Comparison of ENCODE assay signal across 8 mouse cellular contexts in genomic region chr2:132111266-132111665, GRCm38 (mm10). TPM values are rescaled to one million over a fixed set of nuclear protein-coding genes. Genes with fewer than 3 reads are reported as not detected.
DNase-seq lines count a peak whose midpoint lies in the region; ATAC-seq lines count a peak whose summit lies in the region.

No protein-coding gene starts in this region.

- H3K9me3 ChIP-seq in limb, embryonic 11.5 days (ENCODE audit: control insufficient read depth, low read length), result no peaks in the 10 kb centered on the region
- H3K9me3 ChIP-seq in midbrain, embryonic 14.5 days (ENCODE audit: control insufficient read depth, low read length), result no peaks in the 10 kb centered on the region
- no peaks in the 10 kb centered on the region for H3K9me3 ChIP-seq in stomach, embryonic 14.5 days (ENCODE audit: control insufficient read depth, low read depth, low read length)

- 54% methylated on average over 9 of the region's 9 CpGs for WGBS in limb, embryonic 11.5 days
- WGBS in midbrain, embryonic 14.5 days, result 59% methylated on average over 9 of the region's 9 CpGs
- WGBS in stomach, embryonic 14.5 days, result 50% methylated on average over 9 of the region's 9 CpGs

- ATAC-seq in limb, embryonic 11.5 days (ENCODE audit: insufficient number of reproducible peaks, low FRiP score, low TSS enrichment, low read depth), result no peak
- ATAC-seq in midbrain, embryonic 14.5 days (ENCODE audit: low FRiP score, low TSS enrichment), result no peak
- ATAC-seq in stomach, embryonic 14.5 days (ENCODE audit: insufficient number of reproducible peaks, insufficient read depth, low FRiP score, low read depth), result peak; percentile 48; the same call in 1 of the 2 replicates

- H3K4me1 ChIP-seq in limb, embryonic 11.5 days (ENCODE audit: control insufficient read depth, insufficient read depth, low read length), result peaks cover 9% of the 10 kb centered on the region
- H3K4me1 ChIP-seq in midbrain, embryonic 14.5 days (ENCODE audit: control insufficient read depth, insufficient read depth, low read length), result 0 out of 2 replicates have a peak, but pooled peaks cover 2% of the 10 kb centered on the region
- 0 out of 2 replicates have a peak, but pooled peaks cover 3% of the 10 kb centered on the region for H3K4me1 ChIP-seq in stomach, embryonic 14.5 days (ENCODE audit: control insufficient read depth, insufficient read depth, low read length)

- H3K27me3 ChIP-seq in limb, embryonic 11.5 days (ENCODE audit: control insufficient read depth, insufficient read depth, low read length), result no peaks in the 10 kb centered on the region
- no peaks in the 10 kb centered on the region for H3K27me3 ChIP-seq in midbrain, embryonic 14.5 days (ENCODE audit: control insufficient read depth, insufficient read depth, low read length)
- H3K27me3 ChIP-seq in stomach, embryonic 14.5 days (ENCODE audit: control insufficient read depth, insufficient read depth, low read length), result no peaks in the 10 kb centered on the region

- peak; percentile 88 for DNase-seq in 3T3-L1 (ENCODE audit: low read depth, low spot score)
- peak; percentile 57 for DNase-seq in T-cell, adult 2 months (ENCODE audit: low spot score)
- DNase-seq in embryo, embryonic 11 days, result peak; percentile 79
- peak; percentile 46 for DNase-seq in gastrocnemius, postnatal 25 days
- peak; percentile 61 to 69 for DNase-seq in kidney, adult 8-10 months
- peak; percentile 56 for DNase-seq in limb, embryonic 11.5 days (ENCODE audit: low spot score)
- peak; percentile 82 for DNase-seq in midbrain, embryonic 14.5 days

- no peaks in the 10 kb centered on the region for H3K36me3 ChIP-seq in limb, embryonic 11.5 days (ENCODE audit: control insufficient read depth, insufficient read depth, low read length)
- no peaks in the 10 kb centered on the region for H3K36me3 ChIP-seq in midbrain, embryonic 14.5 days (ENCODE audit: control insufficient read depth, insufficient read depth, low read length)
- H3K36me3 ChIP-seq in stomach, embryonic 14.5 days (ENCODE audit: control insufficient read depth, insufficient read depth, low read length), result no peaks in the 10 kb centered on the region; the same call in 1 of the 2 replicates

- H3K9ac ChIP-seq in limb, embryonic 11.5 days (ENCODE audit: low read length), result no peak overlapping the region
- no peak overlapping the region for H3K9ac ChIP-seq in midbrain, embryonic 14.5 days (replicated peaks; ENCODE audit: low read length)
- H3K9ac ChIP-seq in stomach, embryonic 14.5 days (replicated peaks; ENCODE audit: low read depth, low read length), result no peak overlapping the region

- no peak overlapping the region for H3K4me2 ChIP-seq in limb, embryonic 11.5 days (ENCODE audit: low read depth, severe bottlenecking)
- no peak overlapping the region for H3K4me2 ChIP-seq in midbrain, embryonic 14.5 days (ENCODE audit: low read length)
- H3K4me2 ChIP-seq in stomach, embryonic 14.5 days (replicated peaks; ENCODE audit: low read depth, low read length), result no peak overlapping the region

- H3K27ac ChIP-seq in limb, embryonic 11.5 days (replicated peaks; ENCODE audit: low read depth, low read length), result no peak overlapping the region
- no peak overlapping the region for H3K27ac ChIP-seq in midbrain, embryonic 14.5 days (replicated peaks; ENCODE audit: low read depth, low read length)
- H3K27ac ChIP-seq in stomach, embryonic 14.5 days (ENCODE audit: low read length), result no peak overlapping the region

- H3K4me3 ChIP-seq in limb, embryonic 11.5 days (ENCODE audit: low read depth, low read length), result no peak overlapping the region
- no peak overlapping the region for H3K4me3 ChIP-seq in midbrain, embryonic 14.5 days (replicated peaks; ENCODE audit: low read depth, low read length)
- no peak overlapping the region for H3K4me3 ChIP-seq in stomach, embryonic 14.5 days (ENCODE audit: low read depth, low read length)

RNA-seq across cellular contexts. Expression of gene Slc23a2, which starts 33.6 kb away (rescaled TPM):
- 1 to 10 TPM; 6.7 to 7.5 TPM for total RNA-seq in gastrocnemius, postnatal 25 days (2021)
- polyA plus RNA-seq in limb, embryonic 11.5 days (2014; fragmentation: Nextera tagmentation; extraction: Ambion mirVana), result 9.7 and 12.0 TPM in 2 replicates
- polyA plus RNA-seq in midbrain, embryonic 14.5 days (2014; fragmentation: Nextera tagmentation; extraction: Ambion mirVana), result 29.1 and 33.7 TPM in 2 replicates
- 12.4 and 13.2 TPM in 2 replicates for polyA plus RNA-seq in stomach, embryonic 14.5 days (2014; fragmentation: Nextera tagmentation; extraction: Ambion mirVana)
